In genomic region chr1:178182251-178182650, GRCm38 (mm10) we compare ENCODE assay signal across 21 mouse cellular contexts. TPM values are rescaled to one million over a fixed set of nuclear protein-coding genes. Genes with fewer than 3 reads are reported as not detected.
DNase-seq lines count a peak whose midpoint lies in the region; ATAC-seq and TF ChIP-seq lines count a peak whose summit lies in the region.
"Had no signal": no experiment of that assay in that cellular context is flagged by ENCODE, and none has a peak within 500 bp of the region (broad histone marks: within the 10 kb centered on the region; RNA-seq: fewer than 3 reads in every experiment).

No protein-coding gene starts in this region.

- H3K9ac ChIP-seq in CH12.LX (ENCODE audit: insufficient read depth, low read depth): no peak overlapping the region
- H3K9ac ChIP-seq in intestine, embryonic 15.5 days: no peak overlapping the region
- H3K9ac ChIP-seq: embryonic facial prominence, embryonic 12.5 days; forebrain, embryonic 13.5 days; forebrain, embryonic 15.5 days; forebrain, postnatal 0 days had no signal

- ATAC-seq in intestine, embryonic 15.5 days: no peak
- ATAC-seq: forebrain, embryonic 13.5 days; forebrain, embryonic 15.5 days; forebrain, postnatal 0 days had no signal

- H3K9me3 ChIP-seq in CH12.LX (replicated peaks; ENCODE audit: low read length): no peaks in the 10 kb centered on the region
- no peaks in the 10 kb centered on the region for H3K9me3 ChIP-seq in intestine, embryonic 15.5 days
- H3K9me3 ChIP-seq: embryonic facial prominence, embryonic 10.5 days; embryonic facial prominence, embryonic 12.5 days; forebrain, embryonic 13.5 days; forebrain, embryonic 15.5 days had no signal

- TF ChIP-seq EP300 in CH12.LX (IDR thresholded peaks at IDR 0.05; ENCODE audit: low read length): no peak

- no peak for TF ChIP-seq RAD21 in CH12.LX (IDR thresholded peaks at IDR 0.05; ENCODE audit: low read depth, low read length)

- H3K79me2 ChIP-seq in CH12.LX (replicated peaks; ENCODE audit: control insufficient read depth, extremely low read depth, insufficient read depth, poor library complexity, severe bottlenecking): no peaks in the 10 kb centered on the region

- TF ChIP-seq POLR2A in CH12.LX (IDR thresholded peaks at IDR 0.05; ENCODE audit: low read depth, low read length): no peak

- DNase-seq in CD4-positive, CD25-positive, alpha-beta regulatory T cell, adult 2 months (ENCODE audit: low read depth, low spot score): peak; percentile 29
- DNase-seq in CH12.LX (ENCODE audit: extremely low read depth): peak; percentile 16
- peak; percentile 62 for DNase-seq in induced T-regulatory cell, adult 2 months (ENCODE audit: low read depth)
- DNase-seq in naive thymus-derived CD4-positive, alpha-beta T cell, adult 2 months (ENCODE audit: low read depth): peak; percentile 19
- no peak for DNase-seq in neural tube, embryonic 10.5 days (ENCODE audit: extremely low spot score, low spot score)
- DNase-seq in kidney, adult 18-20 months: no peak
- DNase-seq in cerebellum, postnatal 25 days: no peak
- DNase-seq: adrenal gland, adult 8-10 months; adrenal gland, postnatal 14 days; adrenal gland, postnatal 36 days; cerebellum, adult 11-12 months; cerebellum, adult 2 months; cerebellum, adult 9-10 months; cerebellum, postnatal 10 days; cerebellum, postnatal 36 days; forebrain, postnatal 0 days had no signal

- H3K4me3 ChIP-seq in CH12.LX (replicated peaks in 1 of 3; ENCODE audit: low read depth in 2 of 3, low read length in 2 of 3, poor library complexity in 1 of 3): no peak overlapping the region
- no peak overlapping the region for H3K4me3 ChIP-seq in intestine, embryonic 15.5 days (replicated peaks)
- H3K4me3 ChIP-seq: embryonic facial prominence, embryonic 10.5 days; embryonic facial prominence, embryonic 12.5 days; forebrain, embryonic 13.5 days; forebrain, embryonic 15.5 days had no signal

- in situ Hi-C loops in CH12.LX (cut with MboI; ENCODE audit: low pct_ligation_motif_present, low pct_unique_long_range_greater_than_20kb, low sequenced_read_pairs): no loop called here

- H3K4me2 ChIP-seq in CH12.LX (ENCODE audit: insufficient read depth, low read depth, poor library complexity, severe bottlenecking): no peak overlapping the region
- H3K4me2 ChIP-seq in intestine, embryonic 15.5 days (replicated peaks): no peak overlapping the region
- H3K4me2 ChIP-seq: embryonic facial prominence, embryonic 12.5 days; forebrain, embryonic 13.5 days; forebrain, embryonic 15.5 days had no signal

- no peaks in the 10 kb centered on the region for H3K36me3 ChIP-seq in CH12.LX (replicated peaks in 1 of 2; ENCODE audit: control insufficient read depth in 1 of 2, insufficient read depth in 1 of 2, low read length in 1 of 2)
- H3K36me3 ChIP-seq in intestine, embryonic 15.5 days: no peaks in the 10 kb centered on the region
- H3K36me3 ChIP-seq: embryonic facial prominence, embryonic 10.5 days; embryonic facial prominence, embryonic 12.5 days; forebrain, embryonic 15.5 days had no signal

- peaks cover 0 to 13% of the 10 kb centered on the region in 2 experiments; a peak in 1 of 4 replicates for H3K4me1 ChIP-seq in CH12.LX (ENCODE audit: control insufficient read depth in 1 of 2, insufficient read depth in 2 of 2)
- no peaks in the 10 kb centered on the region for H3K4me1 ChIP-seq in intestine, embryonic 15.5 days (replicated peaks)
- H3K4me1 ChIP-seq: embryonic facial prominence, embryonic 12.5 days had no signal

- no peak overlapping the region for H3K27ac ChIP-seq in CH12.LX (ENCODE audit: insufficient read depth, low read depth)
- no peak overlapping the region for H3K27ac ChIP-seq in intestine, embryonic 15.5 days
- H3K27ac ChIP-seq: embryonic facial prominence, embryonic 10.5 days; embryonic facial prominence, embryonic 12.5 days; forebrain, embryonic 13.5 days; forebrain, embryonic 15.5 days had no signal

- H3K27me3 ChIP-seq in CH12.LX (replicated peaks): no peaks in the 10 kb centered on the region
- no peaks in the 10 kb centered on the region for H3K27me3 ChIP-seq in intestine, embryonic 15.5 days (replicated peaks)
- H3K27me3 ChIP-seq: embryonic facial prominence, embryonic 12.5 days; forebrain, embryonic 13.5 days; forebrain, embryonic 15.5 days had no signal

- 95% methylated on average over 2 of the region's 2 CpGs for WGBS in intestine, embryonic 15.5 days

- TF ChIP-seq CTCF in CH12.LX (conservative IDR thresholded peaks at IDR 0.05 in 1 of 2, IDR thresholded peaks at IDR 0.05 in 1 of 2; ENCODE audit: low read depth in 2 of 2, low read length in 2 of 2): no peak

- dilution Hi-C loops in CH12.LX (cut with MboI; ENCODE audit: extremely low pct_ligation_motif_present, extremely low pct_unique_long_range_greater_than_20kb, low sequenced_read_pairs): no loop called here

TF ChIP-seq in CH12.LX, 34 proteins besides CTCF, POLR2A, EP300 and RAD21:
- TF ChIP-seq POLR2AphosphoS2 (IDR thresholded peaks at IDR 0.05; ENCODE audit: low read depth, low read length) (no peak), USF1 (IDR thresholded peaks at IDR 0.05; ENCODE audit: low read depth, low read length) (no peak), TCF12 (IDR thresholded peaks at IDR 0.05; ENCODE audit: low read depth, low read length) (no peak), ZNF384 (IDR thresholded peaks at IDR 0.05; ENCODE audit: low read depth, low read length) (no peak), SIN3A (IDR thresholded peaks at IDR 0.05; ENCODE audit: low read length) (no peak)

RNA-seq across cellular contexts. Expression of gene Desi2, which starts 5.0 kb away (rescaled TPM):
- total RNA-seq in CH12.LX (2012; rRNA removed) (10.4 and 11.1 TPM in 2 replicates), CH12.LX (2014; rRNA removed) (31.2 and 32.9 TPM in 2 replicates)
- polyA plus RNA-seq in CH12.LX (2012; ENCODE audit: insufficient read length, low read depth): 11.7 and 14.7 TPM in 2 replicates
- 20.0 and 24.3 TPM in 2 replicates for polyA plus RNA-seq in intestine, embryonic 15.5 days (2015; fragmentation: Nextera tagmentation; extraction: Ambion mirVana)

Comparison
In these comparisons a context has a peak if more than half of its experiments do, and no peak if none do; other contexts are left out.
1. DNase-seq: peak in CD4-positive, CD25-positive, alpha-beta regulatory T cell, adult 2 months (single experiment), CH12.LX (single experiment), induced T-regulatory cell, adult 2 months (single experiment) and naive thymus-derived CD4-positive, alpha-beta T cell, adult 2 months (single experiment); none in neural tube, embryonic 10.5 days (single experiment), kidney, adult 18-20 months (single experiment) and cerebellum, postnatal 25 days (0 of 2).